Mouse (Mus musculus): ENCODE data around the gene Repin1.

DNA sequence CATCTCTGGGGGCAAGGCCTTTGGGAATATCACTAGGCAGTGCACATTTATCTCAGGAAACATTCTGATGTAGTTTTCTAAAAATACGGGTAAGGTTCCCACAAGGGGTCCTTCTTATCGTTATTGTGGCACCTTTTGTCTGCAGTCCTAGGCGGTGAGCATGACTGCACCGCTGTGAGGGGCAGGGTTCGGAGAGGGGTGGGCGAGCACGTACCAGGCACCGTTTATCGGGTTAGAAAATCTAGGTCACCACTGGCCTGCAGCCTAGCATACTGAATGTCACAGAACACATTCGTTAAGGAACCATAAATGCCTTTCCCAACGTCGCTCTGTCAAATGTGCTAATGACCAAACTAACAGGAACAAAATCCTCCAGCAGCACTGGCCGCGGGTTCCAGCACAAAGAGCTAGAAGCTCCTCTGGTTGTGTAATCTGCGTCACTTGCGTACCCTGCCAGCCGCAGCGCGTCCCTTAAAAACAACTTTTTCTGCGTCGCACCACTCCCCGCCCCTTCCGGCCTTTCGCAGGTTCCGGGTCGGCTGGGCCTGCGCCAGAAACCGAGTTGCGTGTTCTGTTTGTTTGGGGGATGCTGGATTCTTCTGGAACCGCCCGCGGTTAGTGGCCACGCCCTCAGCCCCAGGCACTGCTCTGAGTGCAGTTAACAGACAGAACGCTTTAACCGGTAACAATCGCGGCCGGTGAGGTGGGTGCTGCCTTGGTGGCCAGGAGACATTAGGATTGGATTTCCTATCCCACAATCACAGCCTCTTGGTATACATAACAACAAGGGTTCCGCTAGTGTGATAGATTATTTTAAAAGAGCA, 39.2 kb upstream of the Repin1 start, which contains the start of gene Lrrc61:
- no peak for TF ChIP-seq CTCF (IDR thresholded peaks at IDR 0.05; ENCODE audit: low read depth, low read length)
- peak; percentile 60 for TF ChIP-seq POLR2A (IDR thresholded peaks at IDR 0.05; ENCODE audit: extremely low read depth, insufficient read depth, low read length)
